Mouse (Mus musculus) limb, embryonic 14.5 days (tissue): Measurements from ENCODE around the gene Dnah2. TPM values are rescaled to one million over a fixed set of nuclear protein-coding genes. Genes with fewer than 3 reads are reported as not detected.

Experiments used
- ATAC-seq: fragments of 200-750 bp; cut with Nextera tagmentation; 2 replicates; pipeline ENCODE4 v1.8.0; 2017; ENCODE audit warnings: low read depth, moderate number of reproducible peaks, moderate TSS enrichment; ENCODE audit not compliant: low FRiP score
- DNase-seq: peaks from one replicate; pipeline ENCODE4 v3.0.0-alpha.2; 2015; ENCODE audit warnings: low spot score
- H3K27ac ChIP-seq: fragments of 300-500 bp; sonication (generic); replicated peaks from 2 replicates; pipeline ENCODE4 v1.5.1; 2014; ENCODE audit warnings: low read depth, mild to moderate bottlenecking, low read length, moderate library complexity, mixed read lengths
- H3K27me3 ChIP-seq: fragments of 300-500 bp; sonication (generic); 2 replicates; pipeline ENCODE4 v1.6.1; 2014; ENCODE audit warnings: low read length, mixed read lengths; ENCODE audit not compliant: control insufficient read depth, insufficient read depth
- H3K36me3 ChIP-seq: fragments of 300-500 bp; sonication (generic); 2 replicates; pipeline ENCODE4 v1.6.1; 2014; ENCODE audit warnings: mild to moderate bottlenecking, low read length, moderate library complexity, mixed read lengths; ENCODE audit not compliant: control insufficient read depth, insufficient read depth
- H3K4me1 ChIP-seq: fragments of 300-500 bp; sonication (generic); 2 replicates; pipeline ENCODE4 v1.6.1; 2014; ENCODE audit warnings: antibody characterized with exemption, low read length, mixed read lengths; ENCODE audit not compliant: control insufficient read depth, insufficient read depth
- H3K4me2 ChIP-seq: fragments of 300-500 bp; sonication (generic); replicated peaks from 2 replicates; pipeline ENCODE4 v1.6.1; 2014; ENCODE audit warnings: low read depth, mild to moderate bottlenecking, low read length, moderate library complexity; ENCODE audit not compliant: severe bottlenecking
- H3K4me3 ChIP-seq: fragments of 300-500 bp; sonication (generic); replicated peaks from 2 replicates; pipeline ENCODE4 v1.5.1; 2014; ENCODE audit warnings: low read length
- H3K9ac ChIP-seq: fragments of 300-500 bp; sonication (generic); 2 replicates; pipeline ENCODE4 v1.6.1; 2014; ENCODE audit warnings: mild to moderate bottlenecking, low read depth, low read length, moderate library complexity; ENCODE audit not compliant: severe bottlenecking
- H3K9me3 ChIP-seq: fragments of 300-500 bp; sonication (generic); 2 replicates; pipeline ENCODE4 v1.6.1; 2016; ENCODE audit warnings: low read length; ENCODE audit not compliant: control insufficient read depth
- POLR2A ChIP-seq: fragments of 200-500 bp; IDR thresholded peaks from 2 replicates; pipeline ENCODE4 v1.8.0; 2012; ENCODE audit warnings: inconsistent platforms, mild to moderate bottlenecking, moderate library complexity, borderline replicate concordance; ENCODE audit not compliant: insufficient read depth, insufficient read length; ENCODE audit errors: extremely low read depth
- WGBS: fragments of 180-500 bp; shearing (Covaris S2); extraction: QIAGEN DNeasy Blood & Tissue Kit; methylation state at CpG from one replicate; pipeline ENCODE4 v1.1.7; 2014; 5-methylcytosine and 5-hydroxymethylcytosine counted together
- polyA plus RNA-seq, 2 experiments: library from polyadenylated mRNA; depleted of rRNA in 1 of 2; stranded (reverse) in 1 of 2; unstranded in 1 of 2; fragments of >200 nt; fragmentation: Nextera tagmentation in 1 of 2; extraction: Ambion mirVana in 1 of 2; gene quantifications; 2 replicates each; pipeline versions ENCODE4 v1.2.1 to v1.2.3; 2012 to 2014

The Dnah2 gene
- polyA plus RNA-seq, 2 experiments = 4.2 to 4.7 TPM

GRCm38 (mm10) chr11:69418481-69419442 is 130.1 kb downstream of the Dnah2 start:
- Histone ChIP-seq H3K9me3 (no peaks in the 10 kb centered on the region), H3K4me1 (peaks cover 39% of the 10 kb centered on the region), H3K36me3 (no peaks in the 10 kb centered on the region), H3K27me3 (peaks cover 12% of the 10 kb centered on the region; the same call in 1 of the 2 replicates), H3K9ac (peak overlapping the region; percentile 62), H3K4me3 (peak overlapping the region; percentile 76), H3K4me2 (peak overlapping the region; percentile 81), H3K27ac (peak overlapping the region; percentile 96)
- under 1% methylated on average over 43 of the region's 45 CpGs for WGBS
- DNase-seq = peak; percentile 98
- ATAC-seq = peak; percentile 91
- TF ChIP-seq POLR2A = peak; percentile 42; the same call in 1 of the 2 replicates

DNA sequence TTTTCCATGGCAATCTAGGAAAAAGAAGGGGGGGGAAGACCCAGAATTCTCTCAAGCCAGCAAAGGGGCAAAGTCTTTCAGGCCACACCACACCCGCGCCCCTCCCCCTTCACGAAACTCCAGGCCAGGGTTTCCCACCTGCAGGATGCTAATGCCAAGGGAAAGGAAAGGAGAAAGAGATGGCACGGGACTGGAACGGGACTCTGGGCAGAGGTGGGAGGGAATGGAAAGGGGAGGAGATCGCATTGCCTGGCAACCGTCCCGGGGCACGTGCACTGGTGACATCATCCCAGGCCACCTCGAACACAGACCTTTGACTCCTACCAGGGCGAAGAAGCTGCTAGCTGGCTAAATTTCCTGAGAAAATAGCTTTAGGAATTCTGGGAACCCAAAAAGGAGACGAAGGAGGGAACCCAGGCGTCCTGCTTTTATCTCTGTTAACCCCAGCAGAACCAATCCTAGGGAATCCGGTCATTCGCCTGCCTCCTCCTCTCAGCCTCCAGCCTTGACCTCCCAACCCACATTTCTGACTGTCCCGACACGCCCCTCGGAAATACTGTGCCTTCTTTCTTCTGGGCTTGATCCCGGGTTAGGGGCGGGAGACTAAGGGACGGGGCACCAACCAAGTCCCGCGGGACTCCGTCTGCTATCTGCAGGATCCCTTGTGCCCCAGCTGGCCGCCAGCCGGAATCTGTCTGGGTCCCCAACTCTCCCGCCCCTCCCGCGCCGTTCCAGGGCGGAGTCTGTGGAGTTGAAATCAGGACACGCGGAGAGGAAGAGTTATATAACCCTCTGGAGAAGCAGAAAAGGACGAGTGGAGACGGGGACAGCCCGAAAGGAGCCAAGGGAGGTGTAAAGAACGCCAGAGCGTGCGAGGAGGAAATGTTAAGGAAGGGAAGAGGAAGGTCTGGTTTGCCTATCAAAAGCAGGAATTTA is 131.2 kb downstream of the Dnah2 start:
- WGBS = under 1% methylated on average over 39 of the region's 39 CpGs
- H3K9me3 ChIP-seq = no peaks in the 10 kb centered on the region
- TF ChIP-seq POLR2A = no peak
- H3K27me3 ChIP-seq = peaks cover 12% of the 10 kb centered on the region; the same call in 1 of the 2 replicates
- H3K4me1 ChIP-seq = peaks cover 49% of the 10 kb centered on the region
- H3K4me2 ChIP-seq = peak overlapping the region; percentile 81
- peaks cover 7% of the 10 kb centered on the region for H3K36me3 ChIP-seq
- ATAC-seq (peak; percentile 24), DNase-seq (peak; percentile 94)
- peak overlapping the region; percentile 62 for H3K9ac ChIP-seq
- H3K27ac ChIP-seq = peak overlapping the region; percentile 96
- peak overlapping the region; percentile 76 for H3K4me3 ChIP-seq

DNA sequence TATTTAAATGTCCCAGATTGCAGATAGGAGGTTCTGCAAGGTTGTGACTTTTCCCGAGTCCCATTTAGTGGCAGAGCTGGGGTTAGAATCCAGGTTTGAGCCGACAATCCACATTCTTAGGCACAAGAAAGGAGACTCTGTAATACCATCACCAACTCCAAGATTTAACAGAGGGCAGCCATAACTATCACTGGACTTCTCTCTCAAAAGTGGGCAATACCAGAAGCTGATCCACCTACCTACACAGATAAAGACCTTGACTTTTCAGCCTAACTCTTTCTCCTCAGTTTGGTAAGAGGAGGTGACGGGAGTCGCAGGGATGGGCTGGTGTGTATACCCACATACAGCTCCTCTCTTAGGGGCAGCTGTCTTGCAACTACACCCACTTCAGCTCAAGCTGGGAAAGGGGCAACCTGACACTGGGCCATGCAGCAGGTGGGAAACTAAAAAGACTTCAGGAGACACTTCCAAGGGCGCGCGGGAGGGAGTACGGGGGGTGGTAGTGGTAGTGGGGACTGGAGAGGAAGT is 131.9 kb downstream of the Dnah2 start:
- Histone ChIP-seq H3K27me3 (peaks cover 12% of the 10 kb centered on the region; the same call in 1 of the 2 replicates), H3K27ac (peak overlapping the region; percentile 96), H3K4me3 (peak overlapping the region; percentile 76), H3K9me3 (no peaks in the 10 kb centered on the region), H3K4me1 (peaks cover 57% of the 10 kb centered on the region), H3K9ac (peak overlapping the region; percentile 37), H3K4me2 (peak overlapping the region; percentile 81), H3K36me3 (peaks cover 14% of the 10 kb centered on the region)
- ATAC-seq (no peak), DNase-seq (no peak)
- no peak for TF ChIP-seq POLR2A
- WGBS = 5% methylated on average over 8 of the region's 8 CpGs

DNA sequence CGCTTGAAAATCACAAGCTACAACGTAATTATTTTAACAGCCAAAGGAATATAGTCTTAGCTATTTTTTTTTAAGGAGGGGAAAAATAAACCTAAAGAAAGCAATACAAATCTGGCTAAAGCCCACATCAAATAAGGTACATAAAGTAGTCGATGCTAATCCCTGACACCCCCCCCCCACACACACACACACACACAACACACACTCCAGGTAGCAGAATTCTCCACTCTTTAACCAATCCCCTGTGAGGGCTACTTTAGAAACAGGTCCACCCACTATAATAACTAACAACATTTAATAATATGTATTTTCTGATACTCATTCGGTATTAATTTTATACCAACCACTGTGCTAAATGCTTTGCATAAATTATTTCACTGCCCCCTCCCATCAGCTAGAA is 132.4 kb downstream of the Dnah2 start:
- Histone ChIP-seq H3K9ac (peak overlapping the region; percentile 37), H3K27me3 (peaks cover 11% of the 10 kb centered on the region; the same call in 1 of the 2 replicates), H3K9me3 (no peaks in the 10 kb centered on the region), H3K4me3 (peak overlapping the region; percentile 76), H3K4me1 (peaks cover 61% of the 10 kb centered on the region), H3K4me2 (peak overlapping the region; percentile 81), H3K27ac (peak overlapping the region; percentile 96), H3K36me3 (peaks cover 18% of the 10 kb centered on the region)
- no peak for TF ChIP-seq POLR2A
- no peak for ATAC-seq
- under 1% methylated on average over 4 of the region's 4 CpGs for WGBS
- no peak for DNase-seq
